Mouse (Mus musculus): ENCODE results near the gene Phactr2.

DNA sequence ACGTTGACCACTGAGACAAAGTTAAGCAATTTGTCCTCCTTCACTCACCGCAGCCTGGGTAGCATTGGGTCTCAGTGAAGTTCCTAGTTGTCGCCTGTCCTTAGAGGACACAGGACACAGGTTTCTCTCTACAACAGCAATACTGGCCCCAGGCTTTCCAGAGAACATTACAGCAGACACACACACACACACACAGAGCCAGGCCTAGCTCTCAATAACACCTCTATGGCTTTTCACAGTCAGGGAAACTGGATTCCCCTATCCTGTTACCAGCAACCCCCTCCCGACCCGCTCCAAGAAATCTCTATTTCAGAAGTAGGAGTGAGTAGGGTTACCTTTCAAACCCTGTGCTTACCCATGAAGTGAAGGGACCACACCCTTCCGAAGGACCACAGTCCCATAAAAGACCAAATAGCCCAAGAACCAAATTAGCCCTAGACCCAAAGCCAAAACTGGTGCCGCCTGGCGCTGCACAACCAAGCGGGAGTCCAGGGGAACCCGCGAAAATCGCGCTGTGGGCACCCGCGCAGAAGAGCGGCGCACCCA, 852 bp downstream of the Phactr2 start:
- no peak for TF ChIP-seq POLR2A (IDR thresholded peaks at IDR 0.05; ENCODE audit: low read depth, low read length)
- no peak for TF ChIP-seq CTCF (conservative IDR thresholded peaks at IDR 0.05; ENCODE audit: insufficient read depth, insufficient read length, low read depth, low read length)

Data from kidney, adult 2 months (tissue).